Mouse (Mus musculus): ENCODE measurements around the gene Esr1. TPM values are rescaled to one million over a fixed set of nuclear protein-coding genes. Genes with fewer than 3 reads are reported as not detected.

The Esr1 gene
- polyA plus RNA-seq, 1 experiment: 3.6 TPM

GRCm38 (mm10) chr10:5025906-5026305 lies 414.5 kb downstream of the Esr1 start:
- H3K4me2 ChIP-seq (ENCODE audit: low read depth): no peak overlapping the region
- no peak overlapping the region for H3ac ChIP-seq (ENCODE audit: control insufficient read depth, insufficient read length)
- peaks cover 44% of the 10 kb centered on the region for H3K36me3 ChIP-seq (ENCODE audit: control insufficient read depth, insufficient read depth)
- no peaks in the 10 kb centered on the region for H3K79me2 ChIP-seq (ENCODE audit: control insufficient read depth, insufficient read depth)
- H3K27me3 ChIP-seq (ENCODE audit: control insufficient read depth, insufficient read depth, insufficient read length): no peaks in the 10 kb centered on the region
- no peak overlapping the region for H3K4me3 ChIP-seq
- TF ChIP-seq SRF (IDR thresholded peaks at IDR 0.05; ENCODE audit: control insufficient read depth, insufficient read length, low read depth): no peak
- no peak for TF ChIP-seq USF1 (IDR thresholded peaks at IDR 0.05; ENCODE audit: low read depth)
- no peak for TF ChIP-seq TCF3 (IDR thresholded peaks at IDR 0.05; ENCODE audit: insufficient read length, low read depth)
- no peak for TF ChIP-seq E2F4 (IDR thresholded peaks at IDR 0.05; ENCODE audit: insufficient read depth)
- TF ChIP-seq MYOG (IDR thresholded peaks at IDR 0.05; ENCODE audit: control insufficient read depth in 1 of 3, insufficient read depth in 1 of 3, insufficient read length in 2 of 3, low read depth in 2 of 3): no peak
- no peak for TF ChIP-seq MYOD1 (IDR thresholded peaks at IDR 0.05; ENCODE audit: control insufficient read depth in 1 of 3, insufficient read length in 2 of 3, low read depth in 2 of 3)
- TF ChIP-seq CEBPB (IDR thresholded peaks at IDR 0.05; ENCODE audit: insufficient read depth, poor library complexity, severe bottlenecking): no peak
- no peak for TF ChIP-seq REST (IDR thresholded peaks at IDR 0.05; ENCODE audit: insufficient read depth, insufficient read length)
- no peak for TF ChIP-seq TCF12 (IDR thresholded peaks at IDR 0.05; ENCODE audit: insufficient read depth, poor library complexity, severe bottlenecking)
- TF ChIP-seq MAX (IDR thresholded peaks at IDR 0.05; ENCODE audit: low read depth): no peak
- no peak for TF ChIP-seq POLR2AphosphoS2 (IDR thresholded peaks at IDR 0.05; ENCODE audit: insufficient read length, low read depth)
- TF ChIP-seq POLR2A (IDR thresholded peaks at IDR 0.05; ENCODE audit: insufficient read length, low read depth): no peak

- H3ac ChIP-seq (ENCODE audit: control insufficient read depth, insufficient read length): no peak overlapping the region
- H3K79me2 ChIP-seq (ENCODE audit: control insufficient read depth, insufficient read depth): no peaks in the 10 kb centered on the region
- no peak overlapping the region for H3K4me2 ChIP-seq (ENCODE audit: low read depth)
- H3K36me3 ChIP-seq (ENCODE audit: control insufficient read depth, insufficient read depth): peaks cover 55% of the 10 kb centered on the region
- H3K27me3 ChIP-seq (ENCODE audit: control insufficient read depth, insufficient read depth, insufficient read length): no peaks in the 10 kb centered on the region
- no peak overlapping the region for H3K4me3 ChIP-seq
- TF ChIP-seq MYOG (IDR thresholded peaks at IDR 0.05; ENCODE audit: control insufficient read depth in 1 of 3, insufficient read depth in 1 of 3, insufficient read length in 2 of 3, low read depth in 2 of 3): peak in 2 of 3 experiments; percentile 40 to 62
- peak in 2 of 3 experiments; percentile 48 to 56 for TF ChIP-seq MYOD1 (IDR thresholded peaks at IDR 0.05; ENCODE audit: control insufficient read depth in 1 of 3, insufficient read length in 2 of 3, low read depth in 2 of 3)
- TF ChIP-seq TCF12 (IDR thresholded peaks at IDR 0.05; ENCODE audit: insufficient read depth, poor library complexity, severe bottlenecking): peak; percentile 73
- no peak for TF ChIP-seq MAX (IDR thresholded peaks at IDR 0.05; ENCODE audit: low read depth)
- peak; percentile 46 for TF ChIP-seq TCF3 (IDR thresholded peaks at IDR 0.05; ENCODE audit: insufficient read length, low read depth)
Observed at GRCm38 (mm10) chr10:5027208-5027607, 415.8 kb downstream of the Esr1 start.

DNA sequence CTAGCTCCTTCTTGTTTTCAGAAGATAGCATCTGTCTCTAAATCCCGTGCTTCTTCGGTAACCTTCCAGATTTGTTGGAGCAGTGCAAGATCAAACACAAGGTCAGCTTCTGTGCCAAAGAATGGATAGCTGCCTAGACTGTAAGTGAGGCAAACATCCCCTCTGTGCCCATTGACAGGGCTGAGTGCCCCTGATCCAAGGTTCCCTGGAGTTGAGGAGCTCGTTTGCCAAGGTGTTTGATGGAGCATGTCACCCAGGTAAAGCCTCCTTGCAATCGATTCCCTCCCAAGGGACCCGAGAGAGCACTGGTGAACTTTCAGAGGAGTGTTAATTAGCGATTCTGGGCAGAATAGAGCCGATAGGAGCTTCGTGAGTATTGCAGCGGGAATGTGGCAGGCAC lies 416.9 kb downstream of the Esr1 start:
- TF ChIP-seq USF1 (IDR thresholded peaks at IDR 0.05; ENCODE audit: low read depth) (no peak), MYOG (IDR thresholded peaks at IDR 0.05; ENCODE audit: control insufficient read depth in 1 of 3, insufficient read depth in 1 of 3, insufficient read length in 2 of 3, low read depth in 2 of 3) (no peak), TCF12 (IDR thresholded peaks at IDR 0.05; ENCODE audit: insufficient read depth, poor library complexity, severe bottlenecking) (no peak), CEBPB (IDR thresholded peaks at IDR 0.05; ENCODE audit: insufficient read depth, poor library complexity, severe bottlenecking) (no peak), SRF (IDR thresholded peaks at IDR 0.05; ENCODE audit: control insufficient read depth, insufficient read length, low read depth) (no peak), POLR2AphosphoS2 (IDR thresholded peaks at IDR 0.05; ENCODE audit: insufficient read length, low read depth) (no peak), POLR2A (IDR thresholded peaks at IDR 0.05; ENCODE audit: insufficient read length, low read depth) (no peak), E2F4 (IDR thresholded peaks at IDR 0.05; ENCODE audit: insufficient read depth) (no peak), TCF3 (IDR thresholded peaks at IDR 0.05; ENCODE audit: insufficient read length, low read depth) (no peak), MYOD1 (IDR thresholded peaks at IDR 0.05; ENCODE audit: control insufficient read depth in 1 of 3, insufficient read length in 2 of 3, low read depth in 2 of 3) (no peak), REST (IDR thresholded peaks at IDR 0.05; ENCODE audit: insufficient read depth, insufficient read length) (no peak), MAX (IDR thresholded peaks at IDR 0.05; ENCODE audit: low read depth) (no peak)
- no peaks in the 10 kb centered on the region for H3K79me2 ChIP-seq (ENCODE audit: control insufficient read depth, insufficient read depth)
- H3K27me3 ChIP-seq (ENCODE audit: control insufficient read depth, insufficient read depth, insufficient read length): no peaks in the 10 kb centered on the region
- peaks cover 61% of the 10 kb centered on the region for H3K36me3 ChIP-seq (ENCODE audit: control insufficient read depth, insufficient read depth)
- no peak overlapping the region for H3K4me2 ChIP-seq (ENCODE audit: low read depth)
- H3K4me3 ChIP-seq: no peak overlapping the region
- H3ac ChIP-seq (ENCODE audit: control insufficient read depth, insufficient read length): no peak overlapping the region

DNA sequence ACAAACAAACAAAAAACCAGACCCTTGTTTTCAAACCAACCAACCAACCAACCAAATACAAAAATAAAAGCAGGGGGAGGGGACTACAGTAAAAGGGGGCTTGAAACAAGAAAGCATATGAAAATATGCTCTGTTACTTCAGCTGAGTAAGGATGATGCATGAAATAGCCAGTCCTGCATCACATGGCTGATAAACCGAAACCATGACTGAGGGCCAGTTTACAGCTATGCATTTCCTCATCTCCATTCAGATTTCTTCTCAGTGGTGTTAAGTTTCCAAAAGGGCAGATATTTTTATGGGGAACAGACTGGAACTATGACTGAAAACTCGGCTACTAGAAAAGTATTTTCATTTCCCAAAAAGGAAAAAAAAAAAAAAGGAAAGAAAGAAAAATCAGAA lies 417.8 kb downstream of the Esr1 start:
- Histone ChIP-seq H3K79me2 (ENCODE audit: control insufficient read depth, insufficient read depth) (no peaks in the 10 kb centered on the region), H3K27me3 (ENCODE audit: control insufficient read depth, insufficient read depth, insufficient read length) (no peaks in the 10 kb centered on the region), H3K4me3 (no peak overlapping the region), H3K36me3 (ENCODE audit: control insufficient read depth, insufficient read depth) (peaks cover 58% of the 10 kb centered on the region), H3K4me2 (ENCODE audit: low read depth) (no peak overlapping the region), H3ac (ENCODE audit: control insufficient read depth, insufficient read length) (no peak overlapping the region)
- TF ChIP-seq USF1 (IDR thresholded peaks at IDR 0.05; ENCODE audit: low read depth) (no peak), CEBPB (IDR thresholded peaks at IDR 0.05; ENCODE audit: insufficient read depth, poor library complexity, severe bottlenecking) (no peak), POLR2A (IDR thresholded peaks at IDR 0.05; ENCODE audit: insufficient read length, low read depth) (no peak), MAX (IDR thresholded peaks at IDR 0.05; ENCODE audit: low read depth) (no peak), MYOG (IDR thresholded peaks at IDR 0.05; ENCODE audit: control insufficient read depth in 1 of 3, insufficient read depth in 1 of 3, insufficient read length in 2 of 3, low read depth in 2 of 3) (no peak), SRF (IDR thresholded peaks at IDR 0.05; ENCODE audit: control insufficient read depth, insufficient read length, low read depth) (no peak), TCF3 (IDR thresholded peaks at IDR 0.05; ENCODE audit: insufficient read length, low read depth) (no peak), POLR2AphosphoS2 (IDR thresholded peaks at IDR 0.05; ENCODE audit: insufficient read length, low read depth) (no peak), MYOD1 (IDR thresholded peaks at IDR 0.05; ENCODE audit: control insufficient read depth in 1 of 3, insufficient read length in 2 of 3, low read depth in 2 of 3) (no peak), TCF12 (IDR thresholded peaks at IDR 0.05; ENCODE audit: insufficient read depth, poor library complexity, severe bottlenecking) (no peak), REST (IDR thresholded peaks at IDR 0.05; ENCODE audit: insufficient read depth, insufficient read length) (no peak)

GRCm38 (mm10) chr10:5029883-5030282 lies 418.5 kb downstream of the Esr1 start:
- Histone ChIP-seq H3K4me3 (no peak overlapping the region), H3K36me3 (ENCODE audit: control insufficient read depth, insufficient read depth) (peaks cover 52% of the 10 kb centered on the region), H3K79me2 (ENCODE audit: control insufficient read depth, insufficient read depth) (no peaks in the 10 kb centered on the region), H3K4me2 (ENCODE audit: low read depth) (no peak overlapping the region), H3ac (ENCODE audit: control insufficient read depth, insufficient read length) (no peak overlapping the region), H3K27me3 (ENCODE audit: control insufficient read depth, insufficient read depth, insufficient read length) (no peaks in the 10 kb centered on the region)
- TF ChIP-seq MYOG (IDR thresholded peaks at IDR 0.05; ENCODE audit: control insufficient read depth in 1 of 3, insufficient read depth in 1 of 3, insufficient read length in 2 of 3, low read depth in 2 of 3): no peak
